Mouse (Mus musculus): ENCODE data around the gene Ranbp3. TPM values are rescaled to one million over a fixed set of nuclear protein-coding genes. Genes with fewer than 3 reads are reported as not detected.

The Ranbp3 gene
- total and polyA plus RNA-seq, 3 experiments, result 137 to 150 TPM; not detected in 1

DNA sequence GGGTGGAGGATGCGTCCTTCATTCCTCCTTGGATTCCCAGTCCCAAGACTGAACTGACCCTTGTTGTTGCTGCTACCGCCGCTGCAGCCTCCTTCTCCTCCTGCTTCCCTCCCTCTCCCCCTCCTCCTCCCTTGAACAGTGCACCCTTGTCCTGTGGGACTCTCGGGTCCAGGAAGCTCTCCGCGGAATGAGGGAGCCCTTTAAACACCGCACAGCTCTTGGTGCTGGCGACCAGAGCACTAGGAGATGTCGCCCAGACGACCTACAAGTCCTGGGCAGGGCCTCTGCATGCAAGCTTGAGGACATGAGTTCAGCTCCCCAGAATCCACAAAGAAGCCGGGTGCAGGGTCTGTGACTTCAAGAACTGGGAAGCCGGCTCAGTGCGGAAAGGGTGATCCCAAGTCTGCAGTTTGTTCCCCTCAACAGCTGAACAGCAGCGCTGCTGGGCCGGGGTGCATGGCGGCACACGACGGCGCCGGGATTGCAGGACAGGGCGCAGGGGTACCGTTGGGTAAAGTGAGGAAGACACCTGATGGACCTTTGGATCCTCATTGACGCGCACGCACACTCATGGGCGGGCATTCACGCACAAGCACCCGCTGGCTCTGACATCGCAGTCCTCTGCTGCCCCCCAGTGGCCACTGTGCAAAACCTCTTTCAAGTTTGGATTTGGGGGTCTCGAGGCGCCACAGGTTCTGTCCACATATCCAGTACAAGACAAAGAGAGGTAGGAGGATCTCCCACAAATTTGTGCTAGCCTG, 4.5 kb upstream of the Ranbp3 start (continued):
- no peak for TF ChIP-seq UBTF (IDR thresholded peaks at IDR 0.05; ENCODE audit: borderline replicate concordance, insufficient read depth, low read depth, low read length)
- TF ChIP-seq TAL1 (IDR thresholded peaks at IDR 0.05; ENCODE audit: low read length), result no peak

DNA sequence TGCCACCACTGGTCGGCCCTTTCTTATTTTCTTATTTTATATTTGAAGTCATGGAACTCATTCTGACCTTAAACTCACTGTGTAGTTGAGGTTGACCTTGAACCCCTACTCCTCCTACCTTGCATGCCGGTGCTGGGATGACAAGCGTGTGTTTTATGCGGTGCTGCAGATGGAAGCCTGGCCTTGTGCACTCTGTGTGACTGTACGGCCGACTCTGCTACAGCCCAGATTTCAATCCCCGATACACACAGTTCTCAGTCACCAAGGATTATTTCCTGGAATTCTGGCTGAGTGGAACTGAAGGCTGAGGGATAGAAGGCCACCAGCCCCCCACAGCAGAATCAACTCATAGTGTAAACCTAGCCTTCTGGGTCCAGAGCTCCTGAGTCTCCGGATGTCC, 3.3 kb upstream of the Ranbp3 start:
- peaks cover 3 to 11% of the 10 kb centered on the region in 2 experiments; a peak in 2 of 4 replicates for H3K4me1 ChIP-seq (ENCODE audit: control insufficient read depth in 1 of 2, insufficient read depth in 2 of 2, low read length in 2 of 2)
- H3K27ac ChIP-seq (ENCODE audit: control insufficient read depth, low read depth, low read length), result no peak overlapping the region
- H3K9ac ChIP-seq (ENCODE audit: control insufficient read depth, low read depth, low read length, poor library complexity, severe bottlenecking), result no peak overlapping the region
- TF ChIP-seq POLR2AphosphoS2 (IDR thresholded peaks at IDR 0.05; ENCODE audit: low read length), result no peak
- TF ChIP-seq MAZ (IDR thresholded peaks at IDR 0.05; ENCODE audit: low read depth, low read length), result no peak
- TF ChIP-seq USF1 (IDR thresholded peaks at IDR 0.05; ENCODE audit: low read depth, low read length), result no peak
- no peak for TF ChIP-seq ZKSCAN1 (IDR thresholded peaks at IDR 0.05; ENCODE audit: low read depth, low read length)
- TF ChIP-seq MYB (IDR thresholded peaks at IDR 0.05; ENCODE audit: low read depth, low read length), result no peak
- TF ChIP-seq GABPA (IDR thresholded peaks at IDR 0.05; ENCODE audit: low read depth, low read length), result no peak
- no peak for TF ChIP-seq POLR2A (IDR thresholded peaks at IDR 0.05; ENCODE audit: control insufficient read depth in 1 of 2, insufficient read depth in 1 of 2, low read depth in 1 of 2, low read length in 2 of 2, poor library complexity in 1 of 2)
- no peak for TF ChIP-seq MEF2A (IDR thresholded peaks at IDR 0.05; ENCODE audit: extremely low read depth, insufficient replicate concordance, low read depth, low read length, poor library complexity, severe bottlenecking)
- TF ChIP-seq MAFK (IDR thresholded peaks at IDR 0.05; ENCODE audit: borderline replicate concordance, low read depth, low read length), result no peak
- no peak for TF ChIP-seq MAX (IDR thresholded peaks at IDR 0.05; ENCODE audit: low read length)
- TF ChIP-seq SMC3 (IDR thresholded peaks at IDR 0.05; ENCODE audit: low read depth, low read length), result no peak
- TF ChIP-seq JUND (IDR thresholded peaks at IDR 0.05; ENCODE audit: low read depth, low read length), result no peak
- TF ChIP-seq CHD2 (IDR thresholded peaks at IDR 0.05; ENCODE audit: low read length), result no peak
- no peak for TF ChIP-seq KAT2A (conservative IDR thresholded peaks at IDR 0.05; ENCODE audit: low read depth, low read length)
- TF ChIP-seq MXI1 (IDR thresholded peaks at IDR 0.05; ENCODE audit: low read depth, low read length), result no peak
- TF ChIP-seq TCF12 (IDR thresholded peaks at IDR 0.05; ENCODE audit: low read depth, low read length), result no peak
- H3K27me3 ChIP-seq (ENCODE audit: control insufficient read depth in 1 of 2, insufficient read depth in 2 of 2, low read length in 2 of 2), result no peaks in the 10 kb centered on the region
- H3K79me2 ChIP-seq (ENCODE audit: control insufficient read depth, insufficient read depth, low read length, poor library complexity), result peaks cover 19% of the 10 kb centered on the region
- H3K9me3 ChIP-seq (replicated peaks; ENCODE audit: insufficient read depth, low read length), result no peaks in the 10 kb centered on the region
- DNase-seq (ENCODE audit: low read depth, low spot score), result no peak
- H3K4me3 ChIP-seq (ENCODE audit: control insufficient read depth in 1 of 2, insufficient read depth in 1 of 2, low read depth in 2 of 2, low read length in 2 of 2), result no peak overlapping the region
- peaks cover 0 to 6% of the 10 kb centered on the region in 2 experiments; a peak in 2 of 4 replicates for H3K36me3 ChIP-seq (ENCODE audit: control insufficient read depth in 1 of 2, insufficient read depth in 2 of 2, low read length in 2 of 2)

Measured in MEL (cell line).